Mouse (Mus musculus) liver, embryonic 11.5 days (tissue): Measurements from ENCODE around the gene Atp8b3. TPM values are rescaled to one million over a fixed set of nuclear protein-coding genes. Genes with fewer than 3 reads are reported as not detected.
A peak's percentile ranks its signal among the peaks of the same experiment; 100 is the strongest.

Experiments used
- ATAC-seq: fragments of 200-750 bp; cut with Nextera tagmentation; replicated peaks from 2 replicates; pipeline ENCODE4 v1.8.0; 2017; ENCODE audit warnings: moderate number of reproducible peaks, mild to moderate bottlenecking, moderate TSS enrichment, moderate library complexity; ENCODE audit not compliant: low FRiP score
- DNase-seq: peaks from one replicate; pipeline ENCODE4 v3.0.0-alpha.2; 2017; ENCODE audit warnings: low spot score
- H3K27ac ChIP-seq: fragments of 300-500 bp; sonication (generic); 2 replicates; pipeline ENCODE4 v1.5.1; 2014; ENCODE audit warnings: mild to moderate bottlenecking, low read depth, low read length, control low read depth
- H3K27me3 ChIP-seq: fragments of 300-500 bp; sonication (generic); replicated peaks from 2 replicates; pipeline ENCODE4 v1.6.1; 2014; ENCODE audit warnings: low read length, mixed read lengths; ENCODE audit not compliant: control insufficient read depth, insufficient read depth
- H3K36me3 ChIP-seq: fragments of 300-500 bp; sonication (generic); 2 replicates; pipeline ENCODE4 v1.6.1; 2014; ENCODE audit warnings: mild to moderate bottlenecking, low read length, moderate library complexity, mixed read lengths; ENCODE audit not compliant: control insufficient read depth, insufficient read depth
- H3K4me1 ChIP-seq: fragments of 300-500 bp; sonication (generic); replicated peaks from 2 replicates; pipeline ENCODE4 v1.6.1; 2014; ENCODE audit warnings: low read length, mixed read lengths; ENCODE audit not compliant: control insufficient read depth, insufficient read depth
- H3K4me2 ChIP-seq: fragments of 300-500 bp; sonication (generic); 2 replicates; pipeline ENCODE4 v1.6.1; 2014; ENCODE audit warnings: mild to moderate bottlenecking, control low read depth, moderate library complexity
- H3K4me3 ChIP-seq: fragments of 300-500 bp; sonication (generic); 2 replicates; pipeline ENCODE4 v1.5.1; 2014; ENCODE audit warnings: low read depth, low read length, control low read depth
- H3K9ac ChIP-seq: fragments of 300-500 bp; sonication (generic); 2 replicates; pipeline ENCODE4 v1.6.1; 2014; ENCODE audit warnings: low read depth, low read length, control low read depth
- H3K9me3 ChIP-seq: fragments of 300-500 bp; sonication (generic); 2 replicates; pipeline ENCODE4 v1.6.1; 2016; ENCODE audit warnings: low read length, inconsistent platforms, mixed read lengths; ENCODE audit not compliant: control insufficient read depth
- WGBS: fragments of 180-500 bp; shearing (Covaris S2); extraction: QIAGEN DNeasy Blood & Tissue Kit; methylation state at CpG from one replicate; pipeline ENCODE4 v1.1.7; 2014; 5-methylcytosine and 5-hydroxymethylcytosine counted together
- polyA plus RNA-seq: library from polyadenylated mRNA; unstranded; fragments of >200 nt; fragmentation: Nextera tagmentation; extraction: Ambion mirVana; gene quantifications from 2 replicates; pipeline ENCODE4 v1.2.1, GENCODE M21; 2014

The Atp8b3 gene
- polyA plus RNA-seq, 1 experiment from 2014 or later = 0.12 TPM

GRCm38 (mm10) chr10:80519287-80519686 lies 19.6 kb downstream of the Atp8b3 start:
- no peak overlapping the region for H3K4me3 ChIP-seq
- ATAC-seq (no peak), DNase-seq (no peak)
- H3K4me1 ChIP-seq = no peaks in the 10 kb centered on the region
- H3K27me3 ChIP-seq = peaks cover 15% of the 10 kb centered on the region
- no peaks in the 10 kb centered on the region for H3K36me3 ChIP-seq
- WGBS = 62% methylated on average over 2 of the region's 2 CpGs
- peaks cover 5% of the 10 kb centered on the region; the same call in 1 of the 2 replicates for H3K9me3 ChIP-seq
- no peak overlapping the region for H3K27ac ChIP-seq
- H3K9ac ChIP-seq = no peak overlapping the region
- no peak overlapping the region for H3K4me2 ChIP-seq

GRCm38 (mm10) chr10:80513739-80514138 lies 25.2 kb downstream of the Atp8b3 start:
- peaks cover 46% of the 10 kb centered on the region for H3K27me3 ChIP-seq
- H3K4me2 ChIP-seq = no peak overlapping the region
- no peak overlapping the region for H3K27ac ChIP-seq
- no peaks in the 10 kb centered on the region for H3K9me3 ChIP-seq
- peaks cover 4% of the 10 kb centered on the region; the same call in 1 of the 2 replicates for H3K4me1 ChIP-seq
- no peak overlapping the region for H3K4me3 ChIP-seq
- H3K9ac ChIP-seq = no peak overlapping the region
- 14% methylated on average over 19 of the region's 19 CpGs for WGBS
- no peak for ATAC-seq
- H3K36me3 ChIP-seq = no peaks in the 10 kb centered on the region
- no peak for DNase-seq

DNA sequence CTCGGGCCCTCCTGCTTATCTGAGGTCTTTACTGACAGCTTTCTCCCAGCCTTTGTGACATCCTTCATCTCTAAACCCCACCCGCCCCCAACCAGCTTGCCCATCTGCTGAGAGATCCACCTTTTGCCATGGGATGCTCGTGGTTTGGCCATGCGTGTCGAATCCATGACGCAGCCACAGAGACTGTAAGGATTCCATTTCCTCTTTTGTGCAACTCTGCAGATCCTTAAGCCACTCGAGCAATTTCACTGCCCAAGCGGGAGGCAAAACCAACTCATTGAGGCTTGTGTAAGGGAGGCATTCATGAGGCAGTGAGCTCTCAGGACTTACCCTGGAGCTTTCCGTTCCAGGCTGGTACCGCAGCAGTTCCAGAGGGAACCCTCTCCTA lies 28.7 kb downstream of the Atp8b3 start:
- Histone ChIP-seq H3K27ac (no peak overlapping the region), H3K27me3 (peaks cover 55% of the 10 kb centered on the region), H3K9ac (no peak overlapping the region), H3K36me3 (no peaks in the 10 kb centered on the region), H3K4me3 (no peak overlapping the region), H3K4me2 (peak overlapping the region; percentile 77), H3K4me1 (peaks cover 6% of the 10 kb centered on the region; the same call in 1 of the 2 replicates), H3K9me3 (no peaks in the 10 kb centered on the region)
- ATAC-seq (no peak), DNase-seq (no peak)
- WGBS = 39% methylated on average over 10 of the region's 10 CpGs

DNA sequence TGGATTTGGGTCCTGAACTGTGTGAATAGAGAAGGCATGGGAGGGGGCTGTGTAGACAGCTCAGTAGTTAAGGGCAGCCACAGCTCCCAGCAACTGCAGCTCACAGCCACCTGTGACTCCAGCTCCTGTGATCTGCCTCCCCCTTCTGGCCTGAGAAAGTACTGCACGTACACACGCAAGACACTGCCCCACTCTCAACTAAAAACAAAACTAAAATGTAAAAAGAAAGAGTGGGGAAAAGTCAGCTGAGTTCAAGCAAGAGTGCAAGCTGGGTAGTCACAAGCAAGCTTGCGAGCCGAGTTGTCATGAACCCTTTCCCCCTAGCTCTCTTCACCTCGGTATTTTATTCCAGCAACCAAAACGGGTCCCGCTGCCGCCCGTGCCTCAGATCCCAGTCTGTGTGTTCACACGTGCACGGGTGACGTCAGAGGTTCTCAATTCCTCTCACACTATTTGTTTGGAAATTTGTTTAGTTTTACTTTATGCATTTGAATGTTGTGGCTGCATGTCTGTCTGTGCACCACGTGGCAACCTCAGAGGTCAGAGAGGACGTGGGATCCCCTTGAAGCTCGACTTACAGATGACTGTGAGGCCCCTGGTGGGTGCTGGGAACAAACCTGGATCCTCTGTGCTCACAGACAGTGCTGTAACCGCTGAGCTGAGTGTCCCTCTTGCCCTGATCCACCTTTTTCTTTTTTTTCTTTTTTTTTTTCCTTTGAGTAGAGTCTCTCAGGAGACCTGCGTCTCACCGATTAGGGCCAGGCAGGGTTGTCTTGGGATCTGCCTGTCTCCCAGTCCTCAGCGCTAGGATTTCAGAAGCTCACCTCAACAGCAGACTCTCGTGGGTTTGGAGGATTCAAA lies 29.3 kb downstream of the Atp8b3 start:
- H3K9me3 ChIP-seq = no peaks in the 10 kb centered on the region
- H3K27ac ChIP-seq = no peak overlapping the region
- 8% methylated on average over 20 of the region's 20 CpGs for WGBS
- DNase-seq (peak; percentile 73), ATAC-seq (peak; percentile 67)
- peaks cover 6% of the 10 kb centered on the region; the same call in 1 of the 2 replicates for H3K4me1 ChIP-seq
- H3K9ac ChIP-seq = peak overlapping the region; percentile 64
- peak overlapping the region; percentile 77 for H3K4me2 ChIP-seq
- H3K4me3 ChIP-seq = peak overlapping the region; percentile 41
- peaks cover 56% of the 10 kb centered on the region for H3K27me3 ChIP-seq
- H3K36me3 ChIP-seq = no peaks in the 10 kb centered on the region

GRCm38 (mm10) chr10:80506222-80506621 lies 32.7 kb downstream of the Atp8b3 start:
- ATAC-seq (no peak), DNase-seq (peak; percentile 63)
- WGBS = under 1% methylated on average over 11 of the region's 11 CpGs
- Histone ChIP-seq H3K27ac (no peak overlapping the region), H3K9ac (no peak overlapping the region), H3K4me3 (no peak overlapping the region), H3K4me1 (peaks cover 6% of the 10 kb centered on the region), H3K36me3 (no peaks in the 10 kb centered on the region), H3K4me2 (no peak overlapping the region), H3K9me3 (no peaks in the 10 kb centered on the region), H3K27me3 (peaks cover 63% of the 10 kb centered on the region)

GRCm38 (mm10) chr10:80504724-80505123 lies 34.2 kb downstream of the Atp8b3 start:
- ATAC-seq = no peak
- peaks cover 70% of the 10 kb centered on the region for H3K27me3 ChIP-seq
- WGBS = 13% methylated on average over 9 of the region's 9 CpGs

DNA sequence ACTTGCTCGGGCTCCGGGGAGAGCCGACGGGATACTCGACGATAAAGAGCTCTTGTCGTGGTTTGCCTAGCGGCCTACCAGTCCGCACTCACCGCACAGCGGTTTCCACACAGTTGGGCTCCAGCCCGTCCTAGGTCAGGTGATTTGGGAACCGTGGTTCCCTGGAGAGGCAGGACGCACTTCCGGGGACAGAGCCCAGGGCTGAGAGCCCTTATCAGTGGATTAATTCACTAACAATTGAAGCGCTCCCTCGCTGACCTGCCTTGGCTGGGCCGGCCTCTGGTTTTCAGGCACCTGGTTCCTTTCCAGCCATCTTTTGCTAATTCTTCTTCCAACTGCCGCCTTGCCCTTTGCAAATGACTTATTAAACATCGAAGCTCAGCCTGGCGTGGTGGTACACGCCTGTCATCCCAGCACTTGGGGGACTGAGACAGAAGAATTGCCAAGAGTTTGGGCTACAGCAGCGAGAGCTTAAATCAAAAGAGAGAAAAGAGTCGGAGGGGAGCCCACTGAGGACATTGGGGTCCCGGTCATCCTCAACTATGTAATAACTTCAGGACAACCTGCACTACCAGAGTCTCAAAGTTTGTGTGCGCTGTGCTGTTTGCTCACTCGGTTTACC lies 35.2 kb downstream of the Atp8b3 start:
- Histone ChIP-seq H3K4me1 (peaks cover 2% of the 10 kb centered on the region), H3K9me3 (no peaks in the 10 kb centered on the region), H3K36me3 (no peaks in the 10 kb centered on the region), H3K4me2 (peak overlapping the region; percentile 41), H3K27ac (no peak overlapping the region), H3K4me3 (no peak overlapping the region), H3K27me3 (peaks cover 78% of the 10 kb centered on the region), H3K9ac (no peak overlapping the region)
- DNase-seq (no peak), ATAC-seq (0 out of 2 replicates have a peak, but pooled peaks have one; percentile 45)
- WGBS = 3% methylated on average over 27 of the region's 27 CpGs

More at GRCm38 (mm10) chr10:80504724-80505123, 34.2 kb downstream of the Atp8b3 start:
- Histone ChIP-seq H3K9me3 (no peaks in the 10 kb centered on the region), H3K9ac (no peak overlapping the region), H3K4me3 (no peak overlapping the region), H3K4me2 (no peak overlapping the region), H3K4me1 (peaks cover 2% of the 10 kb centered on the region), H3K27ac (no peak overlapping the region), H3K36me3 (no peaks in the 10 kb centered on the region)
- DNase-seq = no peak

DNA sequence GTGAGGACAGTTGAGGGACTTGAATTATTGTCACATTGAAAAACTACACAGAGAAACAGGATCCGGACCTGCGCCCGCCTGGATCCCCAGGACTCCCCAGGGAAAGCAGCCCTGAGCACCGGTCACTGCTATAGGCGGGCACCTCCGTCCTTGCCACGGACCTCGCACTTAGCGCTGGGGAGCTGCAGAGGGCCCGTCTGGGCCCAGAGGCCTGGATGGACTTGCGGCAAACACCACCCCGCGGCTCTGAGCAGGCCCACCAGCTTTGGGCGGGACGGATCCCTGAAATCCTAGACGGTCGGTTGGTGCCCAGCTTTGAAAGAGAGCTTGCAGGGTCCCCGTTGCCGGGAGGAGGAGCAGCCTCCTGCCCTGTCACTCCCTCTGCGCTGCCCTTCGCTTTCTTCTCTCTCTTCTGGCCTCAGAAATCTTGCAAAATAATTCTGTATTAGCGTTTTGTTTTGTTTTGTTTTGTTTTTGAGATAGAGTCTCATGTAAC lies 36.1 kb downstream of the Atp8b3 start:
- Histone ChIP-seq H3K9me3 (no peaks in the 10 kb centered on the region), H3K4me1 (peaks cover 2% of the 10 kb centered on the region), H3K9ac (no peak overlapping the region), H3K4me2 (no peak overlapping the region), H3K27me3 (peaks cover 86% of the 10 kb centered on the region), H3K4me3 (no peak overlapping the region), H3K27ac (no peak overlapping the region), H3K36me3 (no peaks in the 10 kb centered on the region)
- ATAC-seq (no peak), DNase-seq (no peak)
- WGBS = 6% methylated on average over 22 of the region's 22 CpGs
